Mouse (Mus musculus): ENCODE measurements at regions not wholly inside any gene's neighbourhood (a gene's known extent, or its start where the extent isn't known, plus 50 kb on each side); places are given as distances from the start of the nearest gene placed in this dataset.

- DNase-seq (ENCODE audit: low spot score), result no peak
Measured at GRCm38 (mm10) chr9:30521556-30522240, 94.8 kb downstream of the Snx19 start.

- no peak for DNase-seq (ENCODE audit: low spot score)
Measured at GRCm38 (mm10) chr9:30520853-30521439, 94.0 kb downstream of the Snx19 start.

GRCm38 (mm10) chr9:30520116-30520515, 93.2 kb downstream of the Snx19 start:
- DNase-seq (ENCODE audit: low spot score), result no peak

- DNase-seq (ENCODE audit: low spot score), result no peak
Measured at GRCm38 (mm10) chr9:30519231-30519630, 92.3 kb downstream of the Snx19 start.
